Mouse (Mus musculus): ENCODE results near the gene Cyp2d9. TPM values are rescaled to one million over a fixed set of nuclear protein-coding genes. Genes with fewer than 3 reads are reported as not detected.
"Not testable (repeated sequence)": the region's sequence is repeated elsewhere in the genome, so short reads cannot be mapped to it uniquely, and the experiment has no call there.

The Cyp2d9 gene
- total RNA-seq, 2 experiments from 2014 or later: 0.19 TPM; not detected in 1

- not testable (repeated sequence) for DNase-seq
Observed at GRCm38 (mm10) chr15:82450045-82450444, 16.8 kb downstream of the Cyp2d9 start.

DNA sequence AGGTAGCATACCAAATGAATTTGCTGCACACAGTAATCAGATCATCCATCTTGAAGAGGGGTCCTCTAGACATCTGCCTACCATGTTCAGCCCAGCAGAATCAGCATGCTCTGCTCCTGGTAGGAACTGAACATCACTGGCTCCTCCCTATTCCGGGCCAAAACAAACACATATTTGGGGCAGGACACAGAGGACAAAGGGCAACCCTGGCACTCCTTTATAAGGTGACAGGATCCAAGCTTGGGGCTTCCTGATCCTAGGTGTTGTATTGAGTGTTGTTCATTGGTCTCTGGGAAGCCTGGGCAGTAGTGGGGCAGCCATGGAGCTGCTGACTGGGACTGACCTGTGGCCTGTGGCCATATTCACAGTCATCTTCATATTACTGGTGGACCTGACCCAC is 18.9 kb downstream of the Cyp2d9 start:
- not testable (repeated sequence) for DNase-seq

DNA sequence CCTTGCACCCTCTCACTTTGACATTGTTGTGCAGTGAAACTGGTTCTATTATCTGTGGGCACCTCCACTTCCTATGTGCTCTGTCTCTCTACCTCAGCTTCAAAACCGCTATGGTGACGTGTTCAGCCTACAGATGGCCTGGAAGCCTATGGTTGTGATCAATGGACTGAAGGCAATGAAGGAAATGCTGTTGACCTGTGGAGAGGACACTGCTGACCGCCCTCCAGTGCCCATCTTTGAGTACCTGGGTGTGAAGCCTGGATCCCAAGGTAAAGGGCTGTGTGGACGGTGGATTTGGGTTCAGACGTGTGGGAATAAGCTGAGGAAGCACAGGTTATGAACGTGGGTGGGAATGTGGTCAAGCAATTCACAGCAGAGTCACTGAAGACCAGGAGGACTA is 20.3 kb downstream of the Cyp2d9 start:
- not testable (repeated sequence) for DNase-seq

DNA sequence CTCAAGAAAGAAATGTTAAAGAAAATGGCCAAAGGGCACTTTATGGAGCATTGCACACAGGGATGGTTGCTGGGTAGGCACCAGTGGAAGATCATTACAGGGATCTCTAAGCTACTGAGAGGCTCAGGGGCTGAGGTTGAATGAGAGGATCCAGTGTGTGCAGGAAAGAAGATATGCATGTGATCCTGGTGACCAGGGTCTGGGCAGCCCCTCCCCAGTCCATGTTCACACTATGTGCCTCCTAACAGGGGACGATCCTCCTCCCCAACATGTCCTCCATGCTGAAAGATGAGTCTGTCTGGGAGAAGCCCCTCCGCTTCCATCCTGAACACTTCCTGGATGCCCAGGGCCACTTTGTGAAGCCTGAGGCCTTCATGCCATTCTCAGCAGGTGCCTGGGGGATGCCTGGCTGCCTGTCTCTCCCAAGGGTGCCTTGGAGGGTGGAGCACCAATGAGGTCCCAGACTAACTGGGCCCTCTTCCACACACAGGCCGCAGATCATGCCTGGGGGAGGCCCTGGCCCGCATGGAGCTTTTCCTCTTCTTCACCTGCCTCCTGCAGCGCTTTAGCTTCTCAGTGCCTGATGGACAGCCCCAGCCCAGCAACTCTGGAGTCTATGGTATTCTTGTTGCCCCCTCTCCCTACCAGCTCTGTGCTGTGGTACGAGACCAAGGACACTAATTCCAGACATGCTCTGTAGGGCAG is 23.0 kb downstream of the Cyp2d9 start:
- not testable (repeated sequence) for DNase-seq

- DNase-seq: no peak
Observed at GRCm38 (mm10) chr15:82457064-82458021, 24.1 kb downstream of the Cyp2d9 start.

- not testable (repeated sequence) for DNase-seq
Observed at GRCm38 (mm10) chr15:82459266-82459665, 26.0 kb downstream of the Cyp2d9 start.

- no peak for DNase-seq
Observed at GRCm38 (mm10) chr15:82464701-82465100, 31.5 kb downstream of the Cyp2d9 start.

DNA sequence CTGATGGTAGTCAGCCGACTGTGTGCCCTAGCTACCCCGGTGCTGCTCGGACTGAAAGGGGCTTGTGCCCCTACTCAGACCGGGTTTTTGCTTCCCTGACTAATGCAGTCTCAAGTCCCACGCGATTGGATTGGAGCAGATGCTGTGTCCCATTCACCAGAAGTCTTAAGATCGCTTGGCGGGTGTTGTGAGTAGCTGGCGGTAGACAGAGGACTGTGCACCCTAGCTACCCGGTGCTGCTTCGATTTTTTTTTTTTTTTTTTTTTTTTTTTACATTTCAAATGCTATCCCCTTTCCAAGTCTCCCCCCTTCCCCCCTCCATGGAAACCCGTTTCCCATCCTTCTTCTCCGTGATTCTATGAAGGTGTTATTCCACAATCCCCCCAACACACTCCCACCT is 61.0 kb downstream of the Cyp2d9 start:
- not testable (repeated sequence) for DNase-seq

Small RNAs within 50 kb of the gene (microRNA-seq; reads per million reads assigned to microRNA genes)
- gene Gm25990 (0 reads per million in 2 experiments), gene Gm27331 (0 reads per million in 2 experiments), gene Gm27622 (0 reads per million in 2 experiments), gene Gm27825 (0 reads per million in 2 experiments), gene Mir7684 (0 reads per million in 2 experiments)

Other genes starting within 250 kb of the Cyp2d9 start
- not detected for gene Shisa8, start 220.6 kb upstream of the Cyp2d9 start, total RNA-seq (2021)
- gene Tnfrsf13c, start 209.1 kb upstream of the Cyp2d9 start, total RNA-seq (2021): under 1 TPM; 0.45 to 0.52 TPM
- gene Cenpm, start 188.7 kb upstream of the Cyp2d9 start, total RNA-seq (2021): 1 to 10 TPM; 4.2 to 7.0 TPM
- not detected for gene 1500009C09Rik, start 181.0 kb upstream of the Cyp2d9 start, total RNA-seq (2021)
- 1 to 10 TPM; 1.2 to 2.0 TPM for gene Sept3, start 158.5 kb upstream of the Cyp2d9 start, total RNA-seq (2021)
- not detected for gene Wbp2nl, start 134.5 kb upstream of the Cyp2d9 start, total RNA-seq (2021)
- 10 to 100 TPM; 24.6 to 27.3 TPM for gene Naga, start 94.5 kb upstream of the Cyp2d9 start, total RNA-seq (2021)
- 1 to 10 TPM; 3.0 to 4.9 TPM for gene Pheta2, start 94.5 kb upstream of the Cyp2d9 start, total RNA-seq (2021)
- gene Smdt1, start 94.5 kb upstream of the Cyp2d9 start, total RNA-seq (2021): 100 to 1,000 TPM; 143 to 156 TPM
- 100 to 1,000 TPM; 362 to 411 TPM for gene Ndufa6, start 79.1 kb upstream of the Cyp2d9 start, total RNA-seq (2021)
- gene Cyp2d22, start 53.2 kb upstream of the Cyp2d9 start, total RNA-seq (2021): 10 to 100 TPM; 10.8 to 14.5 TPM
- gene Cyp2d11, start 39.4 kb upstream of the Cyp2d9 start, total RNA-seq (2021): not detected
- under 1 TPM in 1 of 2 experiments, not detected in 1; 0.29 TPM for gene Cyp2d10, start 26.2 kb upstream of the Cyp2d9 start, total RNA-seq (2021)
- gene Cyp2d12, start 121.6 kb downstream of the Cyp2d9 start, total RNA-seq (2021): not detected
- not detected for gene Cyp2d34, start 187.5 kb downstream of the Cyp2d9 start, total RNA-seq (2021)

All from gastrocnemius, postnatal 10 days (tissue).